Mouse (Mus musculus) heart, postnatal 0 days (tissue): ENCODE data around the gene 1700067K01Rik.

Experiments used
- CTCF ChIP-seq: IDR thresholded peaks from 2 replicates; pipeline ENCODE4 v1.5.1; 2016; ENCODE audit warnings: antibody characterized with exemption, control low read depth, low read depth
- EP300 ChIP-seq: IDR thresholded peaks from 2 replicates; pipeline ENCODE4 v1.6.1; 2016; ENCODE audit warnings: antibody characterized with exemption, low read depth

- TF ChIP-seq CTCF = no peak
- TF ChIP-seq EP300 = no peak
Measured at GRCm38 (mm10) chr8:84011705-84012498, 10.6 kb downstream of the 1700067K01Rik start, which contains the start of gene 2210011C24Rik.
